Mouse (Mus musculus): ENCODE measurements around the gene Tnfaip8l2. TPM values are rescaled to one million over a fixed set of nuclear protein-coding genes. Genes with fewer than 3 reads are reported as not detected.

Gene Tnfaip8l2
- polyA plus RNA-seq, 1 experiment from 2014 or later: 2.7 TPM

DNA sequence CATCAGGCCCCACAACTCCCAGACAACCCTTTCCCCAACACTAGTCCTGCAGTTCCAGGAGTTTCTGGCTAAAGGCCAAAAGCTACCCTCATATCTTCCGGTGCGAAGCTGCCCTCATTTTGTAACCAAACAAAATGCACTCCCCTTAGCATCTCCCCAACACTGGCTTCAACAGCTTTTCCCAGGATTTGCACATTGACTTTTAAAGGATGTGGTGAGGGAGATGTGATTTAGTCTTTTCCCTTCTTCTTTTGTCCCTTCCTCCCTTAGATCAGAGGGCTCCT, 20.1 kb upstream of the Tnfaip8l2 start:
- Histone ChIP-seq H3K27me3 (ENCODE audit: control insufficient read depth, insufficient read depth, low read length) (no peaks in the 10 kb centered on the region), H3K27ac (peak overlapping the region; percentile 51; the same call in 1 of the 2 replicates), H3K9me3 (ENCODE audit: control insufficient read depth, low read length) (no peaks in the 10 kb centered on the region), H3K36me3 (replicated peaks; ENCODE audit: control insufficient read depth, insufficient read depth) (peaks cover 29% of the 10 kb centered on the region), H3K9ac (peak overlapping the region; percentile 88), H3K4me1 (replicated peaks; ENCODE audit: control insufficient read depth, insufficient read depth, low read length) (peaks cover 29% of the 10 kb centered on the region), H3K4me2 (replicated peaks) (peak overlapping the region; percentile 68), H3K4me3 (replicated peaks; ENCODE audit: low read length) (peak overlapping the region; percentile 85)
- ATAC-seq (ENCODE audit: low FRiP score) (no peak), DNase-seq (ENCODE audit: low spot score) (no peak)
- 16% methylated on average over 2 of the region's 2 CpGs for WGBS

DNA sequence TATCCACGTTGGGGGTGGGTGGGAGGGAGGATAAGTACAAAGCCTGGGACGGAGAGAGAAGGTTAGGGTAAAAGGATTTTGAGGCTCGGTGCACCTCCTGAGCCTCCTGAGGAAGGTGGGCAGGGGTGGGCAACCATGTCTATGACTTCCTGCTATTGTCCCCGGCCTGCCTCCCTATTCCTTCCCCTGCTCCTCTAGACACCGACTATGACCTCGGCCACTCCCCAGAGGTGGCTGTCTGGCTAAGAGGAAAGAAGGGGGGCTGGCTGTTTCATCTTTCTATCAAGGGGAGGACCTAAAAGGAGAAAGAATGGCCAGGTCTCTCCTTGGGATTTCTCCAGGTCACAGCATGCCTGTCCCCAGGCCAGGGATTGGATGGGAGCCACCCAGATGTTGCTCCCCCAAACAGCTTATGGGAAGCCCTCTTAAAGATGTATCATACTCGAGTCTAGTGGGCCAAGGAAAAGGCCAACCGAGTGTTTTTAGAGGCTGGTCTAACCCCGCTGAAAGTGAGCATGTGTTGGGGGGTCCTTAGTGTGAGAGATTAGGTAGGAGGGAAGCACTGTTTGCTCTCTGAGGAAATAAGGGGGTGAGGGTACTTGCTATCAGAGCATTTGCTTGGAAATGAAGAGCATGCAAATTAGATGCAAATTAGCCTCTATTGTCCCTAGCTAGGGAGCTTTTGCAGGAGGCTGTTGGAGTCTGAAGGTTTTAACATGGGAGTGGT, 19.6 kb upstream of the Tnfaip8l2 start:
- Histone ChIP-seq H3K27ac (peak overlapping the region; percentile 79), H3K9ac (peak overlapping the region; percentile 88), H3K27me3 (ENCODE audit: control insufficient read depth, insufficient read depth, low read length) (no peaks in the 10 kb centered on the region), H3K9me3 (ENCODE audit: control insufficient read depth, low read length) (no peaks in the 10 kb centered on the region), H3K4me3 (replicated peaks; ENCODE audit: low read length) (peak overlapping the region; percentile 85), H3K4me1 (replicated peaks; ENCODE audit: control insufficient read depth, insufficient read depth, low read length) (peaks cover 29% of the 10 kb centered on the region), H3K4me2 (replicated peaks) (peak overlapping the region; percentile 68), H3K36me3 (replicated peaks; ENCODE audit: control insufficient read depth, insufficient read depth) (peaks cover 24% of the 10 kb centered on the region)
- WGBS: under 1% methylated on average over 9 of the region's 9 CpGs
- ATAC-seq (ENCODE audit: low FRiP score) (no peak), DNase-seq (ENCODE audit: low spot score) (no peak)

DNA sequence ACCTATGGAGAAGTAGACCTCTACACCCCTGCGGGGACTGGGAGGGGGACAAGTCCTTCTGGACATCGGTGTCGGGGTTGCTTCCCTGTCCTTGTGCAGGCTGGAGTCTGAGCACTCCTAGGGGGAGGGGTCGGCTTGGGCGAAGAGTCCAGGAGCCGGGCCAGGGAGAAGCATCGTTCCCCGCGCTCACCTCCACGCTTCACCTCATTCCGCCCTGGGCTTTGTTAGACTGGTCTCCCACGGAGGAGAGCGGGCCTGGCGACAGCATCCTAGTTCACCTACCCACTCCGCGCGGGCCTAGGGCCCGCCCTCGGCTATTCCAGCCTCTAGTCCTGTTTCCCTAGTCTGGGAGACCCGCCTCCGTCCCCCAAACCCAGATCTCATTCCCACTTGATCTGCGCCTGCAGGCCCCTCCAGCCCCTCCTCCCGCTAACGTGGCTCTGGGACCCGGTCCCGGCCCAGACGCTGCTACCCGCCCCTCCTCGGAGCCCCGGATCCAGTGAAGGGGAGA, 18.9 kb upstream of the Tnfaip8l2 start:
- H3K36me3 ChIP-seq (replicated peaks; ENCODE audit: control insufficient read depth, insufficient read depth): peaks cover 17% of the 10 kb centered on the region
- DNase-seq (ENCODE audit: low spot score) (no peak), ATAC-seq (ENCODE audit: low FRiP score) (no peak; the same call in 1 of the 2 replicates)
- H3K9me3 ChIP-seq (ENCODE audit: control insufficient read depth, low read length): no peaks in the 10 kb centered on the region
- H3K4me3 ChIP-seq (replicated peaks; ENCODE audit: low read length): peak overlapping the region; percentile 85
- WGBS: under 1% methylated on average over 29 of the region's 30 CpGs
- peak overlapping the region; percentile 68 for H3K4me2 ChIP-seq (replicated peaks)
- no peaks in the 10 kb centered on the region for H3K27me3 ChIP-seq (ENCODE audit: control insufficient read depth, insufficient read depth, low read length)
- peaks cover 29% of the 10 kb centered on the region for H3K4me1 ChIP-seq (replicated peaks; ENCODE audit: control insufficient read depth, insufficient read depth, low read length)
- H3K27ac ChIP-seq: peak overlapping the region; percentile 79
- H3K9ac ChIP-seq: peak overlapping the region; percentile 88

DNA sequence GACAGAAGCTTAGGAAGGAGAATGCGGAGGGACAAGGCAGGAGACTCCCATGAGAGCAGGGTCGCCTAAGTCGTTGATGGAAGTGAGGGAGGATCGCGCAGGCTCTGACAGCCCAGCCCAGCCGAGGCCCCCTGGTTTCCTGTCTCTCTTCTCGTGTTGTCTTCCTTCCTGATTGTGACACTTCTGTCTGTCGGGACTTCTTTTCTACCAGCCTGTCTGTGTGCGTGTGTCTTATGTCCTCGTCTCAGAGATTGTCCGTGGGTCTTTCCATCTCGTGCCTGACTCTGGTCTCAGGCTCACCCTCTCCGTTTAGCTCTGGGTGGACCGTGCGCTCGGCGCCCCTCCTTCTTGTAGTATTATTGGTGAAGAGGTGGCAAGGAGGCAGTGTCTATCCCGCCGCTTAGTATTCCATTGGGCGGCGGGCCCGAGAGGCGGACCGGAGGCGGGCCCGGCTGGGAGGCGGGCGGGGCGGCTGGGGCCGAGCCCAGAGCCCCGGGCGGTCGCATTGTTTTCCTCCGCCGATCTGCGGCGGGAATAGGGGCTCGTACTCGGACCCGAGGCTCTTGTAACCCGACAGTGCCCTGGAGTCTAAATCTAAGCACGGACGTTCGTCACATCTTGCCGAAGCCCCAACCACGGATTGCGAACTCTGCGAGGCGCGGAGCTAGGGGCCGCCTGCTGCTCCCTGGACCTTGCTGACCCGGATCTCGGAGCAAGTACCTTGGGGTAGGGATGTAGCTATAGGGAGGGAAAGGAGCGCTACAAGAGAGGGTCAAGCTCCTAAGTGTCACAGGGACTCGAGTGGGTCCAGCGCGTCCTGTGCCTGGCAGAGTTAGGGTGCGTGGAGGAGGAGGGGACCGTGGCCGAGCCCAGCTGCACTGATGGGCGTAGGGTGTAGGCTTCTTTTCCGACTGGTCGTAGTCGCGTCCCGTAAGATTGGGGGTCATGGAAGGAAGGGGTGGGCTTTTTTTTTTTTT, 18.1 kb upstream of the Tnfaip8l2 start, which contains the start of gene Sema6c:
Sema6c (plus strand) TSS at position 471 of the 977 bp plus-strand sequence.
- H3K4me1 ChIP-seq (replicated peaks; ENCODE audit: control insufficient read depth, insufficient read depth, low read length): peaks cover 29% of the 10 kb centered on the region
- no peaks in the 10 kb centered on the region for H3K27me3 ChIP-seq (ENCODE audit: control insufficient read depth, insufficient read depth, low read length)
- peak within 1 kb of the TSS; percentile 85 for H3K4me3 ChIP-seq (replicated peaks; ENCODE audit: low read length)
- DNase-seq (ENCODE audit: low spot score) (peak; percentile 85), ATAC-seq (ENCODE audit: low FRiP score) (peak; percentile 93)
- no peaks in the 10 kb centered on the region for H3K9me3 ChIP-seq (ENCODE audit: control insufficient read depth, low read length)
- under 1% methylated on average over 66 of the region's 66 CpGs for WGBS
- H3K9ac ChIP-seq: peak within 1 kb of the TSS; percentile 88
- H3K27ac ChIP-seq: peak within 1 kb of the TSS; percentile 79
- H3K4me2 ChIP-seq (replicated peaks): peak within 1 kb of the TSS; percentile 68
- peaks cover 9% of the 10 kb centered on the region for H3K36me3 ChIP-seq (replicated peaks; ENCODE audit: control insufficient read depth, insufficient read depth)

DNA sequence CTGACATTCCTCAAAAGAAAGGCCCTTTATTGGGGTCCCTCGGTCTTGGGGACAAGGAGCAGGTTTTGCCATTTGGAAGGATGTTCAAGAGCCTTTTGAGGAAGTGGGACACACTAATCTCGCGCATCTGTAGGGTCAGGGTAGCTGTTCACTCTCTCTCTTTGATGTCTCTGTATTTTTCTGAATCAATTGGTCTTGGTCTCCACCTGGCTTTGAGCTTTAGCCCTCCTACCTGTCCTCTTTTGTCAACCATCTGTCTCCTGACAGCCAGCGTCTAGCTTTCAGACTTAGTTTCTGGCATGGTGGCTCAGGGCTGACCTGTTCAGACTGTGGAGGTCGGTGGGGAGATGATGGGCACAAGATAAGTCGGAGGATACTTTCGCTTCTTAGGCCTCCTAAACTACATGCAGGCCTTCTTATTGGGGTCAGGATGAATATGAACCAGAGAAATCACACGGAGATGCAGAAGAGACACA, 17.4 kb upstream of the Tnfaip8l2 start:
- 0 out of 2 replicates have a peak overlapping the region, but pooled peaks have one; percentile 23 for H3K27ac ChIP-seq
- H3K27me3 ChIP-seq (ENCODE audit: control insufficient read depth, insufficient read depth, low read length): no peaks in the 10 kb centered on the region
- H3K4me2 ChIP-seq (replicated peaks): peak overlapping the region; percentile 68
- peak overlapping the region; percentile 88 for H3K9ac ChIP-seq
- H3K9me3 ChIP-seq (ENCODE audit: control insufficient read depth, low read length): no peaks in the 10 kb centered on the region
- DNase-seq (ENCODE audit: low spot score): no peak
- ATAC-seq (ENCODE audit: low FRiP score): no peak
- 9% methylated on average over 8 of the region's 8 CpGs for WGBS
- peaks cover 29% of the 10 kb centered on the region for H3K4me1 ChIP-seq (replicated peaks; ENCODE audit: control insufficient read depth, insufficient read depth, low read length)
- peaks cover 2% of the 10 kb centered on the region; the same call in 1 of the 2 replicates for H3K36me3 ChIP-seq (replicated peaks; ENCODE audit: control insufficient read depth, insufficient read depth)
- peak overlapping the region; percentile 85 for H3K4me3 ChIP-seq (replicated peaks; ENCODE audit: low read length)

DNA sequence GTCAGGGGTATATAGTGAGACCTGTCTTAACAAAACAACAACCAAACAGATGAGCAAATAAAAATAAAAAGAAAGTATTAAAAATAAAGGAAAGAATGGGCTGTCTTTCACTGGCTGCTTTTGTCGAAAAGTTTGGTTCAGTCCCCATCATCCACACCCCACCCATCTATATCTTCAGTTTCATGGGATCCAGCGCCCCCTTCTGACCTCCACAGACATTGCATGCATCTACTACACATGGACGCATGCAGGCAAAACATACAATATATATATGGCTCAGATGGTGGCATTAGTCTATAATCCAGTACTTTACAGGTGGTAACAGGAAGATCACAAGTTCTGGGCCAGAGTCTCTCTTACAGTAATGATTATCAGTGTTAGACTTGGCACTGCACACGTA, 11.7 kb upstream of the Tnfaip8l2 start:
- H3K27ac ChIP-seq: no peak overlapping the region
- no peaks in the 10 kb centered on the region for H3K36me3 ChIP-seq (replicated peaks; ENCODE audit: control insufficient read depth, insufficient read depth)
- H3K9me3 ChIP-seq (ENCODE audit: control insufficient read depth, low read length): no peaks in the 10 kb centered on the region
- H3K9ac ChIP-seq: no peak overlapping the region
- 57% methylated on average over 4 of the region's 4 CpGs for WGBS
- no peak for ATAC-seq (ENCODE audit: low FRiP score)
- H3K4me1 ChIP-seq (replicated peaks; ENCODE audit: control insufficient read depth, insufficient read depth, low read length): no peaks in the 10 kb centered on the region
- H3K27me3 ChIP-seq (ENCODE audit: control insufficient read depth, insufficient read depth, low read length): no peaks in the 10 kb centered on the region
- no peak for DNase-seq (ENCODE audit: low spot score)
- H3K4me3 ChIP-seq (replicated peaks; ENCODE audit: low read length): no peak overlapping the region
- no peak overlapping the region for H3K4me2 ChIP-seq (replicated peaks)

DNA sequence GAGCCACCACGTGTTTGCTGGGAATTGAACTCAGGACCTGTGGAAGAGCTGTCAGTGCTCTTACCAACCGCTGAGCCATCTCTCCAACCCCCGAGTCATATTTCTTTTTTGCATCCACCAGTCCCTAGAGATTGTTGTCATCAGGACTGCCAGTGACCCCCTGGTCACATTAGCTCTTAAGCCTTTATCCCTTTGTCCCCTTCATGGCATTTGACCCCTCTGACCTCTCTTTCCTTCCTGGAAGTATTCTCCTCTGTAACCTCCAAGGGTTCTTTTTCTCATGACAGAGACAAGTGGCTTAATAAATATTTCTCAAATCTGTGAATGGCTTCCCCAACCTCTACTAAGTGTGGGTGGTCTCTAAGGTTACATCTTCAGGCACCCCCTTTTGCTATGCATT, 5.8 kb upstream of the Tnfaip8l2 start:
- Histone ChIP-seq H3K4me2 (replicated peaks) (no peak overlapping the region), H3K9me3 (ENCODE audit: control insufficient read depth, low read length) (no peaks in the 10 kb centered on the region), H3K36me3 (replicated peaks; ENCODE audit: control insufficient read depth, insufficient read depth) (no peaks in the 10 kb centered on the region), H3K27ac (no peak overlapping the region), H3K27me3 (ENCODE audit: control insufficient read depth, insufficient read depth, low read length) (no peaks in the 10 kb centered on the region), H3K4me3 (replicated peaks; ENCODE audit: low read length) (no peak overlapping the region), H3K4me1 (replicated peaks; ENCODE audit: control insufficient read depth, insufficient read depth, low read length) (no peaks in the 10 kb centered on the region), H3K9ac (no peak overlapping the region)
- ATAC-seq (ENCODE audit: low FRiP score) (no peak), DNase-seq (ENCODE audit: low spot score) (no peak)
- 37% methylated on average over 3 of the region's 3 CpGs for WGBS

DNA sequence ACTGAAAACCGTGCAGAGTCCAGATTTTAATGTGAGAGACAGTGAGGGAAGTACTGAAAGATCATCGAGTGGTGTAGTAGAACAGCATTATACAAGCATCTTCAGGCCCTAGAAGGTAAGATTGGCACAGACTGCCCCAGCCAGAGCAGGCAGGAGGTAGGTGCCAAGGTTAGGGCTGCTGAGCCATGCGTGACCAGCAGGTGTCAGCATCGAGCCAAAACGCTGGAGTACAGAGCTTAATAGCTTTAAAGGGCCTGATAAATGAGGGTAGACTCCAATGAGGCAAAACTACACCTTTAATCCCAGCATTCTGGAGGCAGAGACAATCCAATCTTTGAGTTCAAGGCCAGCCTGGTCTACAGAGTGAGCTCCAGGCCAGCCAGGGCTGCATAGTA, 454 bp upstream of the Tnfaip8l2 start:
- Histone ChIP-seq H3K36me3 (replicated peaks; ENCODE audit: control insufficient read depth, insufficient read depth) (peaks cover 18% of the 10 kb centered on the region; the same call in 1 of the 2 replicates), H3K4me3 (replicated peaks; ENCODE audit: low read length) (no peak overlapping the region), H3K27me3 (ENCODE audit: control insufficient read depth, insufficient read depth, low read length) (no peaks in the 10 kb centered on the region), H3K27ac (no peak overlapping the region), H3K9ac (no peak overlapping the region), H3K9me3 (ENCODE audit: control insufficient read depth, low read length) (no peaks in the 10 kb centered on the region), H3K4me1 (replicated peaks; ENCODE audit: control insufficient read depth, insufficient read depth, low read length) (no peaks in the 10 kb centered on the region), H3K4me2 (replicated peaks) (no peak overlapping the region)
- DNase-seq (ENCODE audit: low spot score) (peak; percentile 90), ATAC-seq (ENCODE audit: low FRiP score) (peak; percentile 78; the same call in 1 of the 2 replicates)
- WGBS: 14% methylated on average over 5 of the region's 5 CpGs

DNA sequence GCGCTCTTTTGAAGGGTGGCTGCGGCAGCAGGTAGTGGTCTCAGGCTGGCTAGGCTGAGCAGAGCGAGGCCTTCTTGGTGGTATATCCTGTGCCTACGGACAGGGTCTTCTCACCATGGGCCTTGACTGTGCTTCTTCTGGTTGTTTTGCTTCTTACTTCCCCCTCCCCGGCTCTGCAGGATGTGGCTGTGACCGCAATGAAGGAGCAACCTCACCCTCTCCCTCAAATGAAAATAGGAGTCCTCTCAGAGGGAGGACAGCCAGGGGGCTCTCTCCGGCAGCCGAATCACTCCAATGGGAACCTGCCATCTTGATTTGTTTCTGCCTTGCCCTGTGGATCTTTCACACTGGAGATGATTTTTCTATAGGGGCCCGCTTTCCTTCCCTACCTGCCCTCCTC, 686 bp downstream of the Tnfaip8l2 start:
- WGBS: 93% methylated on average over 9 of the region's 9 CpGs
- no peaks in the 10 kb centered on the region for H3K27me3 ChIP-seq (ENCODE audit: control insufficient read depth, insufficient read depth, low read length)
- no peak for ATAC-seq (ENCODE audit: low FRiP score)
- no peak overlapping the region for H3K4me3 ChIP-seq (replicated peaks; ENCODE audit: low read length)
- H3K4me1 ChIP-seq (replicated peaks; ENCODE audit: control insufficient read depth, insufficient read depth, low read length): no peaks in the 10 kb centered on the region
- no peak overlapping the region for H3K27ac ChIP-seq
- peaks cover 18% of the 10 kb centered on the region; the same call in 1 of the 2 replicates for H3K36me3 ChIP-seq (replicated peaks; ENCODE audit: control insufficient read depth, insufficient read depth)
- no peak overlapping the region for H3K9ac ChIP-seq
- H3K9me3 ChIP-seq (ENCODE audit: control insufficient read depth, low read length): no peaks in the 10 kb centered on the region
- no peak overlapping the region for H3K4me2 ChIP-seq (replicated peaks)
- no peak for DNase-seq (ENCODE audit: low spot score)
